Mouse (Mus musculus): Measurements from ENCODE around the gene Krt13.

DNA sequence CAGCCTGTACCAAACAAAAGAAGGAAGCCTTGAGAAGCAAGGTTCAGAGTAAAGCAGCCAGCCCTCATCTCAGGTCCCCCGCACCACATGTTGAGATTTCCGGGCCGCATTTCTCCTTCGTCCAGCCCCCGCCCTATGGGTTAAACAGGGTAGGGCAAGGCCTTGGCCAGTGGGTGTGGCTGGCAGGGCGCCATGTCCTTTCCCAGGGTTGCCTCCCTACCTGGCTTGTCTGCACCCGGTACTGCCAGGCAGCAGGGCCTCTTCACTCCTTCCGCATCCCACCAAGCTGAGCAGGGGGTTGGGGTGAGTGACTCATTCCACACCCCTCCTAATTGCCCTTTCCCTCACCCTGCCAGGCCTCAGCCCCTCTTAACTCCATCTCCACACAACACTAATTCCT is 46.7 kb upstream of the Krt13 start:
- no peak for TF ChIP-seq GATA1 (IDR thresholded peaks at IDR 0.05; ENCODE audit: borderline replicate concordance, low read length)
- no peak for TF ChIP-seq FLI1 (IDR thresholded peaks at IDR 0.05; ENCODE audit: low read length)
